Mouse (Mus musculus) retina, embryonic 14.5 days (tissue): ENCODE data around the gene Pde4d.

Experiments
- DNase-seq: peaks from one replicate; pipeline ENCODE4 v3.0.0-alpha.2; 2015; ENCODE audit warnings: low spot score

Pde4d gene

DNA sequence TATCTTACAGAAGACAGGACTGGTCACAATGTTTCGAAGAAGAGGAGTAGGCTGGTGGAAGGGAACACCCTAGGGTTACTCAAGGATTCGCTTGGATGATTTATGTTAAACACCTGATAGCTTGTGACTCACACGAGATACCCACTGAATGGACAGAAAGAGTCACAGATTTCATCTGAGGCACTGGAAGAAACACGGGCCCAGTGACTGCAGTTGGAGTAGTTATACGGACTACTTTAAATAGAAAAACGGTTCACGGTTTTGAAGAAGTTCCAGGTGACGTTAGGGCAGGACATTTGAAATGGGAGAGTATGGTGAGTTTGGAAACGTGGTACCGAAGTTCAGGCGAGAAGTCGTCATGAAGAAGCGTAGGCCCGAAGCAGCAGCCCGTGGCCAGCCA is 1475.0 kb downstream of the Pde4d start:
- DNase-seq = no peak

DNA sequence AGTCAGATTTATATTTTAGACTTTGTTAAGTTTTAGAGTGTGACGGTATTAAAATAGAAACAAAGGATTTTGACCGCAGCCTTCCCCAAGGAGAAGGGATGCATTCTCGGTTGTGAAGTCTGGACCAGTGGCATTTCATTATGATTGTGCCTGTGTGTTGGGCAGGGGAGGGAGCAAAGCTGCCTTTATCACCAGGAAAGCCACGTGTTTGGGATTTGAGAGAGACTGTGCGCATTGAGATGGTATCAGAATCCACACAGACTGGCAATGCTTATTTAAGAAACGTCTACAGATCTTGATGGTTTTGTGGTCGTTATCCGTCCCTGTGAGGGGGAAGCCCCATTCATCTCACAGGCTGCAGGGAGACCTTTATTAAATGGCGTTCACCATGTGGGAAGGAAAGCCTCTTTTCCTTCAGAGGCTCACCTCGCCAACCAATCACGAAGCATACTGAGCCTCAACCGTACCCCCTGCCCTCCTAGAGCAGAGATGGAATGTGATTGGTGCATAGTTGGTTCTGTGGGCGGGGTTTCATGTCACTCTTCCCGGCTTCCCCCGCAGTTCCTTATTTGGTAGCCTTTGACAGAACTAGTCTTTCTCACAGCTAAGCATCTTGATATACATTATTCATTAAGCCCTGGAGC is 1476.7 kb downstream of the Pde4d start:
- DNase-seq = peak; percentile 70

DNA sequence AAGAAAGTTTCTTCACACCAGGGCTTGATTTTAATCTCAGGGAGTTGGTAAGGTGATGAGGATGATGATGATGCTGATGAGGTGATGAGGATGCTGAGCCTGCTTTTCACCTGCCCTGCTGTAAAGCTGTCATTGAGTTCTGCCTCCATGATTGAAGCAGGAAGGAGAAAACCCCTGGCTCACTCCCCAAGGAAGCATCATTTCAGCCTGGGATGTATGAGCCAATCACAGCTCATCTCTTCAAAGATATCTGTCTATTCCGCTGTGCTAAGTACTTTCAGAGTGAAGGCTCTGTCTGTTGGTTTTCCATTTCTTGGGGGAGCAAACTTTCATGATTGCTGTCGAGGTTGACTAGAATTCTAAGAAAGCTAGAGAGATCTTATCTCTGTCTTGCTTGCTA is 1478.0 kb downstream of the Pde4d start:
- no peak for DNase-seq

DNA sequence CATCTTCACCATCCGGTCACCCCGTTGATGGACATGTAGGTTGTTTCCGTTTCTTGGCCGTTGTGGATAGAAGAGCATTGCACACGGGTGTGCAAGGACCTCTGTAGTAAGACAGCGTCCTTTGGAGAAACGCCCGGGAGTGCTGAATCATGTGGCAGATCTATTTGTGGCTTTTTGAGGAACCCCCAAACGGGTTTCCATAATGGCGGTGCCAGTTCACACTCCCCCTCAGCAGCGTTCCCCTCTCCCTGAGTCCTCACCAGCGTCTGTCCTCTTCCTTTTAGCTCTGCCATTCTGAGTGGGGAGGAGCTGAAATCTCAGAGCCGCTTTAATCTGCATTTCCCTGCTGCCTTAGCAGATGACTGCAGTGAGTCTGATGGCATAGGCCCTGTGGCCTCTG is 1482.9 kb downstream of the Pde4d start:
- no peak for DNase-seq

DNA sequence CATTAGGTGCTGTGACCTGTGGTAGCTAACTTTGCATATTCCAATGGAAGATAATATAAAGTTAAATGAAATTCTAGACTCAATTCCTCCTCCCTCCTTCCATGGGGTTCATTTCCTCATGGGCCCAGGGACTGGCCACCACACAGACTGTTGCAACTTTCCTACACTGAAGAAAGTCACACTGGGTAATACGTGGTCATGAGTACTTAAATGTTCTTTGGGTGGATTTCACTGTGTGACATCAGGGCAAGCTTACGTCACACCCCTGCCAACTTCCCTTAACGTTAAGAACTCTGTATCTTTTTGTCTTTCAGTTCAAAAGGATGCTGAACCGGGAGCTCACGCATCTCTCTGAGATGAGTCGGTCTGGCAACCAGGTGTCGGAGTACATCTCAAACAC is 1483.8 kb downstream of the Pde4d start:
- no peak for DNase-seq

DNA sequence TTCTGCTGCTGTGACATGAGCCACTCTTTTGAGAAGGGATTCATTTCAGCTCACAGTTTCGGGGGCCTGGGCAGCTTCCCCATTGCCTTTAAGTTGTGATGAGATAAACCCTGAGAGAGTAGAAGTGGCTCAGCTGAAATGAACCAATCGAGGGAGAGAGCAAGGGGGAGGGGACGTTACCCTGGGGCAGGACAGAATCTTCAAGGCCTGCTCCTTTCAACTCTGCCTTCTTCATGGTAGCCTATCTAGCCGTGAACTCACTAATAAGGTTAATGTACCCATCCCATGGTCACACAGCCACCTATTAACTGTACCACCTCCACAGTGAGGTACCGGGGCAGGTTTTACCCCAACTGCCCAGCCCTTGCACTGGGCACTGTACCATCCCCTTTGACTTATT is 1487.1 kb downstream of the Pde4d start:
- no peak for DNase-seq

DNA sequence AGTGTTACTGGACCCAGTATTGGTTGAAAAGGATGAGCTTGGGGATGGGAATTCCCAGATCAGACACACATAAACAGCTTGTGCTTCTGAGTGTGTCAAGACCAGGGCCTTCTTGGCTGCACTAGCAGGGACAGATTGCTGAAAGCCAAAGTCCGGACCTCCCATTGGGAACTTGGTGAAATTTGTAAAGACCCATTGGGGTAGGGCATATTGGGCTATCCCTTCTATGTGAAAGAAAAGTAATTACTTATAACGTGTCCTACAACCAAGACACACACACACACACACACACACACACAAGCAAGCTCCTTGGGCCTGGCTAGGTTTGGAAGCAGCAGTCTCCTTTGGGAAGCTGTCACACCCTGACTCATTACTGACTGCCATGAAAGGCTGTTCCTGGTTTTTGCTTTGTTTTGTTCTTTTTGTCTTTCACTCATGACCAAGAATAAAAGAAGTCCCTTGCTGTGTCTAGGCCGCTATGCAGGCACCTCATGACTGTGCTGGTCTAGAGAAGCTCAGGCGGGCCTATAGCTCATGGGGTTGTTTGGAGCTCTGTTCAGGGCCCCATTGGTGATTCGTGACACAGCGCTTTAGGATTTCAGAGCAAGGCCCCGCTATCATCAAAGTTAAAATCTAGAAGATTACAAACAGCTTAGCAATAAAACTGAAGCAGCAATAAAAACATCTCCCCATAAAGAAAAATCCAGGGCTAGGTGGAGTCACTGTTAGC is 1495.2 kb downstream of the Pde4d start:
- DNase-seq = no peak

DNA sequence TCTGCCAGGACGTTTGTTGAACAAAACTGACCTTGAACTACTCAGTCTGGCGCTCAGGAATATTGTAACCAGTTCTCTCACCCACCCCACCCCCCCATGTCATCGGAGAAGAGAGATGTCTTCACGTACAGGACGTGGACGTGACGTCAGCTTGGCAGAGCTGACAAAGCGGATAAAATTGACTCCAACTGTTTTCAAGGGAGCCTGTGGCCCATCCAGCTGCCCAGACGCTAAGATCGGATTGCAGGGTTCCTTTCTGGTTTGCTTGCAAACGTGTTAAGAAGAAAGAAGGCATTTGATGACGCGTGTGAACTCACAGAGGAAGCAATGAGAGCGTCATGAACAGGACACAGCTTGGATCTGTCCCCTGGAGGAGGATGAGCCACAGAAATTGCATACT is 1501.7 kb downstream of the Pde4d start:
- DNase-seq = no peak

DNA sequence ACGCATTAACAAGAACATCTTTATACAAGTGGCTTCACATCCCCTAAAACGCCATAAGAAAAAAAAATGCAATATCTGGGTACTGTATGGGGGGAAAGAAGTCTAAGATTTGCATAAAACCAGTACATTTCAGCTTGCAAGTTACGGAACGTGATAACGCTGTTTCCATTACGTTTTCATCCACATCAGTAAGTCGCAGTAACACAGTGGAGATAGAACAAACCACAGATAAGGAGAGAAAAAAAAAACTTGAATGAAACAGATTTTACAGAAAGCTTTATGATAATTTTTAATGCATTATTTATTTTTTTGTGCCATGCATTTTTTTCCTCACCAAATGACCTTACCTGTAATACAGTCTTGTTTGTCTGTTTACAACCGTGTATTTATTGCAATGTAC is 1504.4 kb downstream of the Pde4d start:
- no peak for DNase-seq

DNA sequence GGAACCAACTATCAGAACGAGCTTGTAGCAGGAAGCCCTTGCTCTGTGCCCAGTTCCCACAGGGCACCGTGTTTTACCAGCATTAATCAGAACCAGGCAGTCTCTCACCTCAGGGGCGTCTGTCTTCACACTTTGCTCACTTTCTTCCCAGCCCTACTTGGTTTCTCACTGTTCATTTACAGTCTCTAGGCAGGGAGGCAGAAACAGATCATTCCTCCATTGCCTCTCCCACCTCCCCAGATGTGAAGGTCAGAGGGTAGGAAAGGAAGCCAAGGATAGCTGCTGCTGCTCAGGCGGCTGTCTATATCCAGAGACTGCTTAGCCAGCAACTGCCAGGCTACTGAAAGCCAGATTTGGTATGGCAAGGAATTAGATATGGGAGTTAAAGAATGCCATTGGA is 1508.2 kb downstream of the Pde4d start:
- no peak for DNase-seq

DNA sequence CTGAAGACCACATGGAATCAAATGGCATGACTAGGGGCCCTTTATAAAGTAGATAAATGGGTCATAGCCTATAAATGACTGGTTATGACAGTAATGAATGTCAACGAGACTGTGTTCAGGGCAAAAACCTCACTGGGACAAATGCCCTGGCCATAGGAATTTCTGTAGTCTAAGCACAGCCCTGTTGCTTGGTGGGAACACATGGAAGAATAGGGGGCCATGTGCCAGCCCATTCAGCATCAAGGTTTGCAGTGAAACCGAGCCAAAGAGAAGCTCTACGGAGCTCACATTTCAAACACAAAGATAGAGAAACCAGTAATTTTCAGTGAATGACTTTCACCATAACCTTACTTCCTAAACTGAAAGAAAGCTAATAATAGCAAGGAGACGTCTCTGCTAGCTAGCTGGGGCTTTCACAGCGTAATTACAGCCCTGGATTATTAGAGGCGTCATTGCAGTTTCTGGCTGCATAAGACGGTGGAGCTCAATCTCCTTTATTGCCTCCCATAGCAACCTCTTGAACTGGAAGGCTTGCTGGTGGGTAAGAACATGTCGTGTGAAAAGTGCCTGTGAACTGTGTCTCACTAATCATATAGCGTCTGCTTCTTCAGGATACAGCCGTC is 1533.2 kb downstream of the Pde4d start:
- DNase-seq = no peak

DNA sequence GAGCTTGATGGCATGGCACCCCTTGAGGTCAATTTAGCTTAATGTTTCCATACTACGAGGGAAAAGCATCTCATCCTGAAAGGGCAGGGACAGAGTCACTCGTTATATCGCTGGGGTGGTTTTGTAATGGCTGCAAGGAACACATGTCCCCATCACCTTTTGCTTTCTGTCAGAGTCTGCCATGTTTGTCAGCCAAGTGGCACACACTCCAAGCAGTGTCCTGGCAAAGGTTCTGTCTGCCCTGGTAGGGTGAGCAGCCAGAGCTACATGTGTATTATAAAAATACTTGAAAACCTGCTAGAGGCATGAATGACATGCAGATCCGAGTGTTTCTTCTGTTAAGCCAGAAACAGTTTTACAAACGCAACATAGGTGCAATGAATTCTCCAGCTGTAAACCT is 1535.7 kb downstream of the Pde4d start:
- no peak for DNase-seq

DNA sequence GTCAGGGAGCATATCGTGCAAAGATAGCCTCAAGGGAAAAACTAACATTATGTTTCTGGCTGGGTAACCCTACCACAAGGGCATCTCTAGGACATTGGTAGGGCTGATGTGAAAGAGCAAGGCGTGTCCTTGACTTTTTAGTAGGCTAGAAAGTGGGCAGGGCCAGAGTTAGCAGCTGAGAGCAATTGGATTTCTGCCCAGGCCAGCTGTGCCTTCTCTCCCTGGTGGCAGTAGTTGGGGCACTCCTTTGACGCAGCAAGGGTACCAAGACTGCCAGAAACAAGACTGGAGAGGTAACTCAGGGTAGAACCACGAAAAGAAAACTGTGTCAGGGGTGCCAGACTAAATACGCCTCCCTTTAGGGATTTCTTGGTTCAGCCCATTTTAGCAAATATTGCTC is 1536.1 kb downstream of the Pde4d start:
- DNase-seq = no peak

DNA sequence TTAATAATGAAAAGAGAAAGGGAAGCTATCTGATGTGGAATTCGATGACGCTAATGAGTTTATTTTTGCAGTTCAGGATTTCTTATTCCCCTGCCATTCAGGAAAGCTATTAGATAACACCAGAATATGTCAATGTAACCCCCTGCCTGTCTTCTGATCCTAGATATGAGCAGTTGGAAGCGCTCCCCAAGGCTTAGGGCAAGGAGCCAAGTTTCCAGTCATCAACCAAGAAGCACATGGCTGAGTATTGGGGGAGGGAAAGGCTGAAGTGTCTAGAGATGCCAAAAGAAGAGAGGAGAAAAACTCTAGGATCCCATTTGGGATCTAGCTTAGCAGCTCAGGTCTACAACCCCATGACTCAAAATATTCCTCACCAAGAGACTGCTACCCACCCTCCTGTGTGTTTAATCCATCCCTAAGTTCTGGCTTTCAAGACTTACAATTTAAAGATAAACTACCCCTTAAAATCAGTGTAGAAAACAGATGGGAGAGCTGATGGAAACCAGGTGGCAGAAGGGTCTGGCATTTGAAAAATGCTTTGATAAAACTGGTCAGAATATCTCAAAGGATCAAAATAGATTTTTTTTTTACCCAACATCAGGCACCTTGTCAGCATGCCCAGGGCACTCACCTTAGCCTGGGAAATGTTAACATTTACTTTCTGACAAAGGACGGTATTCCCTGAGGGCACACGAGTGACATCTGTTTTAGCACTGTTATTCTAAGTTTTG is 1543.2 kb downstream of the Pde4d start:
- DNase-seq = no peak

DNA sequence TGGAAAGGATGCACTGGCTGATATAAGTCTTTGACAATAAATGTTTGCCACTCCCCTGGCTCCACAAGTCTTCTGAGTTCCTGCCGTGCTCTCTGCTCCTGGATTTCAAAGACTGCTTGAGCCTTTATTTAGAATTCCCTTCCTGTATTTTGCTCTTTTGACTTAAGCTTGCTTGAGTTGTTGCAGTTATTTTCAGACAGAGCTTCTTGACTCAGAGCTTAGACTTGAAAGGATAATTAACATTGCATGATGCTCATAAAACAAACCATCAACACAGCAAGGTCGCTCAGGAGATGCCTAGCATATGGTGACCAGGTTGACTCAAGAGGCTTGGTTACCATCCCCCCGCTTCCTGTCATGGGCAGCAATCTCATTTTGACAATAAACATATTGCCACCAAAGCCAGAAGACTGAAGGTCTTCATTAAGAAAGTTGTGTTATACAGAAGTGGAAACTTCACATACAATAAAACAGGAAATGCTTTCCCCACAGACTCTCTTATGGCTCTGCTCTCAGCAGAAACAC is 1544.6 kb downstream of the Pde4d start:
- DNase-seq = no peak

DNA sequence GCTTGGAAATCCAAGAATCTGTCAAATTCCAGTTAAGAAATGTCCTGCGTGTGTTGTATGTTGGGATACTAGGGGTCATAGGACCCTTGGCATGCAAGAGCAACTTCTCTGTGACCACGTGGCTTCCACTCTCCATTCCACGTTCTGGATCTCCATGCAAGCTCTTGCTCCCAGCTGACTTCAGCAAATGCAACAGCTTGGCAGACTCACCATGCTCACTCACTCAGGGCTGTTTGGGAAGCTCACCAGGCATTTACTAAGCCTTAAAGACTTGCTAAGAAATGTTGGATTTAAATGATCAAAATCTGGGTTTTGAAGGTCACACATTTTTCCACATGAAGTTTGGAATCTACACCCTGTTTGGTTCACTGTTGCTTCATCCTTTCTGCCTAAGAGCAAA is 1552.3 kb downstream of the Pde4d start:
- no peak for DNase-seq
